In genomic region chr6:29527361-29528164, GRCm38 (mm10) we compare ENCODE assay signal across 8 mouse cellular contexts. TPM values are rescaled to one million over a fixed set of nuclear protein-coding genes. Genes with fewer than 3 reads are reported as not detected.
DNase-seq lines count a peak whose midpoint lies in the region; TF ChIP-seq lines count a peak whose summit lies in the region.

No protein-coding gene starts in this region.

- intact Hi-C loops in heart, adult 2 months (cut with DNase I): no loop called here

- WGBS in heart, adult 2 months: 9% methylated on average over 34 of the region's 34 CpGs
- whole genome bisulfite sequencing in hindbrain, embryonic 10.5 days: 5% methylated on average over 34 of the region's 34 CpGs
- 3% methylated on average over 30 of the region's 34 CpGs for WGBS in macrophage (ENCODE audit: missing documents)

- TF ChIP-seq CTCF in heart, adult 2 months (IDR thresholded peaks at IDR 0.05): no peak
- TF ChIP-seq CTCF in CH12.LX (conservative IDR thresholded peaks at IDR 0.05 in 1 of 2, IDR thresholded peaks at IDR 0.05 in 1 of 2; ENCODE audit: low read depth in 2 of 2, low read length in 2 of 2): no peak

- no peak for TF ChIP-seq EP300 in heart, adult 2 months (IDR thresholded peaks at IDR 0.05; ENCODE audit: insufficient read depth, low read depth, low read length)
- TF ChIP-seq EP300 in CH12.LX (IDR thresholded peaks at IDR 0.05; ENCODE audit: low read length): 0 out of 2 replicates have a peak, but pooled peaks have one; percentile 21

- peaks cover 3% of the 10 kb centered on the region; the same call in 1 of the 2 replicates for H3K4me1 ChIP-seq in heart, adult 2 months (ENCODE audit: control insufficient read depth, insufficient read depth, low read length)
- H3K4me1 ChIP-seq in CH12.LX (ENCODE audit: control insufficient read depth in 1 of 2, insufficient read depth in 2 of 2): peaks cover 17 to 69% of the 10 kb centered on the region in 2 experiments
- H3K4me1 ChIP-seq in hindbrain, embryonic 10.5 days (replicated peaks): peaks cover 40% of the 10 kb centered on the region

- dilution Hi-C loops in CH12.LX (cut with MboI; ENCODE audit: extremely low pct_ligation_motif_present, extremely low pct_unique_long_range_greater_than_20kb, low sequenced_read_pairs): no loop called here

- no peaks in the 10 kb centered on the region for H3K9me3 ChIP-seq in CH12.LX (replicated peaks; ENCODE audit: low read length)
- H3K9me3 ChIP-seq in hindbrain, embryonic 10.5 days: peaks cover 4% of the 10 kb centered on the region; the same call in 1 of the 2 replicates

- no peak for TF ChIP-seq POLR2A in heart, adult 2 months (IDR thresholded peaks at IDR 0.05; ENCODE audit: insufficient read depth, low read depth, low read length)
- TF ChIP-seq POLR2A in CH12.LX (IDR thresholded peaks at IDR 0.05; ENCODE audit: low read depth, low read length): peak; percentile 57

- TF ChIP-seq RAD21 in CH12.LX (IDR thresholded peaks at IDR 0.05; ENCODE audit: low read depth, low read length): no peak

- H3K4me2 ChIP-seq in CH12.LX (ENCODE audit: insufficient read depth, low read depth, poor library complexity, severe bottlenecking): peak overlapping the region; percentile 99

- no peaks in the 10 kb centered on the region for H3K79me2 ChIP-seq in heart, adult 2 months (replicated peaks; ENCODE audit: control insufficient read depth, insufficient read depth, low read length)
- H3K79me2 ChIP-seq in CH12.LX (replicated peaks; ENCODE audit: control insufficient read depth, extremely low read depth, insufficient read depth, poor library complexity, severe bottlenecking) (peaks cover 43% of the 10 kb centered on the region), macrophage (ENCODE audit: inconsistent target) (peaks cover 57% of the 10 kb centered on the region)

- H3K4me3 ChIP-seq in heart, adult 2 months: peak overlapping the region; percentile 24
- H3K4me3 ChIP-seq in CH12.LX (replicated peaks in 1 of 3; ENCODE audit: low read depth in 2 of 3, low read length in 2 of 3, poor library complexity in 1 of 3): peak overlapping the region; percentile 82 to 90 (median 88)
- H3K4me3 ChIP-seq in hindbrain, embryonic 10.5 days: peak overlapping the region; percentile 69
- H3K4me3 ChIP-seq in macrophage (ENCODE audit: inconsistent target): peak overlapping the region; percentile 94

- DNase-seq in heart, adult 2 months: peak in 1 of 2 experiments; percentile 32
- DNase-seq in heart, adult 9 months (ENCODE audit: low spot score in 2 of 2): no peak
- DNase-seq in CH12.LX (ENCODE audit: extremely low read depth): peak; percentile 63
- DNase-seq in hindbrain, embryonic 10.5 days (ENCODE audit: low spot score): no peak
- no peak for DNase-seq in frontal cortex, postnatal 14 days (ENCODE audit: low spot score in 2 of 2)
- DNase-seq in cerebellum, postnatal 14 days: no peak
- DNase-seq in layer of hippocampus, adult 11-12 months (ENCODE audit: low spot score): no peak

- H3K27me3 ChIP-seq in heart, adult 2 months (ENCODE audit: control insufficient read depth, insufficient read depth, low read length): peaks cover 6% of the 10 kb centered on the region
- H3K27me3 ChIP-seq in CH12.LX (replicated peaks): no peaks in the 10 kb centered on the region
- peaks cover 90% of the 10 kb centered on the region for H3K27me3 ChIP-seq in hindbrain, embryonic 10.5 days (ENCODE audit: insufficient read depth, poor library complexity, severe bottlenecking)

- H3K27ac ChIP-seq in heart, adult 2 months: no peak overlapping the region; the same call in none of the 2 replicates
- H3K27ac ChIP-seq in CH12.LX (ENCODE audit: insufficient read depth, low read depth) (peak overlapping the region; percentile 98), macrophage (peak overlapping the region; percentile 98)
- no peak overlapping the region for H3K27ac ChIP-seq in hindbrain, embryonic 10.5 days

- in situ Hi-C loops in CH12.LX (cut with MboI; ENCODE audit: low pct_ligation_motif_present, low pct_unique_long_range_greater_than_20kb, low sequenced_read_pairs): no loop called here

- peak overlapping the region; percentile 80 for H3K9ac ChIP-seq in heart, adult 2 months (ENCODE audit: low read depth, low read length)
- peak overlapping the region; percentile 96 for H3K9ac ChIP-seq in CH12.LX (ENCODE audit: insufficient read depth, low read depth)

- H3K36me3 ChIP-seq in heart, adult 2 months (ENCODE audit: control insufficient read depth, insufficient read depth, low read length): no peaks in the 10 kb centered on the region
- H3K36me3 ChIP-seq in CH12.LX (replicated peaks in 1 of 2; ENCODE audit: control insufficient read depth in 1 of 2, insufficient read depth in 1 of 2, low read length in 1 of 2): peaks cover 10 to 18% of the 10 kb centered on the region in 2 experiments
- no peaks in the 10 kb centered on the region for H3K36me3 ChIP-seq in hindbrain, embryonic 10.5 days
- peaks cover 15% of the 10 kb centered on the region; the same call in 1 of the 2 replicates for H3K36me3 ChIP-seq in macrophage (ENCODE audit: inconsistent target)

TF ChIP-seq in CH12.LX, 34 proteins besides CTCF, POLR2A, EP300 and RAD21 (continues in another document):
- TF ChIP-seq SMC3 (IDR thresholded peaks at IDR 0.05; ENCODE audit: low read depth, low read length): no peak
- TF ChIP-seq NRF1 (IDR thresholded peaks at IDR 0.05; ENCODE audit: low read depth, low read length): no peak
- TF ChIP-seq CHD2 (IDR thresholded peaks at IDR 0.05; ENCODE audit: low read length): no peak
- TF ChIP-seq RCOR1 (conservative IDR thresholded peaks at IDR 0.05; ENCODE audit: low read depth, low read length): no peak
- no peak for TF ChIP-seq MYC (IDR thresholded peaks at IDR 0.05; ENCODE audit: low read depth, low read length)
- TF ChIP-seq KAT2A (IDR thresholded peaks at IDR 0.05; ENCODE audit: insufficient replicate concordance, low read length): no peak
- TF ChIP-seq USF1 (IDR thresholded peaks at IDR 0.05; ENCODE audit: low read depth, low read length): no peak
- no peak for TF ChIP-seq HCFC1 (IDR thresholded peaks at IDR 0.05; ENCODE audit: low read depth, low read length)
- TF ChIP-seq E2F4 (IDR thresholded peaks at IDR 0.05; ENCODE audit: insufficient replicate concordance, low read depth, low read length): no peak
- TF ChIP-seq GABPA (IDR thresholded peaks at IDR 0.05; ENCODE audit: insufficient replicate concordance, low read depth, low read length): no peak
- TF ChIP-seq MEF2A (IDR thresholded peaks at IDR 0.05; ENCODE audit: borderline replicate concordance, low read depth, low read length): peak; percentile 70
- TF ChIP-seq USF2 (conservative IDR thresholded peaks at IDR 0.05; ENCODE audit: low read depth, low read length): no peak
- TF ChIP-seq MAX (IDR thresholded peaks at IDR 0.05; ENCODE audit: low read length): 0 out of 2 replicates have a peak, but pooled peaks have one; percentile 6
- no peak for TF ChIP-seq POLR2AphosphoS2 (IDR thresholded peaks at IDR 0.05; ENCODE audit: low read depth, low read length)
- no peak for TF ChIP-seq UBTF (IDR thresholded peaks at IDR 0.05; ENCODE audit: low read depth, low read length)
- no peak for TF ChIP-seq JUND (conservative IDR thresholded peaks at IDR 0.05; ENCODE audit: low read depth, low read length)
- TF ChIP-seq PAX5 (IDR thresholded peaks at IDR 0.05; ENCODE audit: low read length): no peak
- 0 out of 2 replicates have a peak, but pooled peaks have one; percentile 59 for TF ChIP-seq TBP (conservative IDR thresholded peaks at IDR 0.05; ENCODE audit: low read depth, low read length)
- peak; percentile 10; the same call in 1 of the 2 replicates for TF ChIP-seq MXI1 (IDR thresholded peaks at IDR 0.05; ENCODE audit: low read depth, low read length)
- peak; percentile 65; the same call in 1 of the 2 replicates for TF ChIP-seq TCF12 (IDR thresholded peaks at IDR 0.05; ENCODE audit: low read depth, low read length)
- peak; percentile 32 for TF ChIP-seq ETS1 (conservative IDR thresholded peaks at IDR 0.05; ENCODE audit: low read depth, low read length)

RNA-seq across cellular contexts. Expression of gene Irf5, which starts 1.1 kb away (rescaled TPM):
- total RNA-seq in heart, adult 2 months (2021): 1 to 10 TPM; 2.7 to 3.6 TPM
- 4.9 and 7.5 TPM in 2 replicates for polyA plus RNA-seq in heart, adult 2 months (2012; rRNA removed)
- 134 and 152 TPM in 2 replicates for total RNA-seq in CH12.LX (2012; rRNA removed)
- total RNA-seq in CH12.LX (2014; rRNA removed): 158 and 159 TPM in 2 replicates
- 134 and 144 TPM in 2 replicates for polyA plus RNA-seq in CH12.LX (2012; ENCODE audit: insufficient read length, low read depth)
- polyA plus RNA-seq in hindbrain, embryonic 10.5 days (2016; fragmentation: Nextera tagmentation; extraction: Ambion mirVana): 2.8 and 3.1 TPM in 2 replicates
- 100 to 1,000 TPM; 125 to 271 (median 191) TPM for total RNA-seq in macrophage (2018; cell fraction: chromatin; rRNA removed)
- total RNA-seq in macrophage (2018; cell fraction: cytosol; rRNA removed): 100 to 1,000 TPM; 137 to 260 (median 207) TPM
- 100 to 1,000 TPM; 121 to 294 (median 214) TPM for total RNA-seq in macrophage (2018; cell fraction: nucleus; rRNA removed)
- 132 to 204 TPM (median 202 TPM) in 3 replicates for polyA plus RNA-seq in macrophage (2018)

RNA-seq across cellular contexts. Expression of gene Kcp, which starts 19.8 kb away (rescaled TPM):
- total RNA-seq in heart, adult 2 months (2021): 1 to 10 TPM; 2.3 to 3.0 TPM
- polyA plus RNA-seq in heart, adult 2 months (2012; rRNA removed): 8.5 and 9.8 TPM in 2 replicates
- 0.59 and 0.64 TPM in 2 replicates for total RNA-seq in CH12.LX (2012; rRNA removed)
- total RNA-seq in CH12.LX (2014; rRNA removed): not detected in 2 replicates
- 0.49 and 0.51 TPM in 2 replicates for polyA plus RNA-seq in CH12.LX (2012; ENCODE audit: insufficient read length, low read depth)
- 13.5 TPM in 2 replicates for polyA plus RNA-seq in hindbrain, embryonic 10.5 days (2016; fragmentation: Nextera tagmentation; extraction: Ambion mirVana)
- 1 to 10 TPM in 1 of 26 experiments, under 1 TPM in 2, not detected in 23; 0.23 to 1.0 (median 0.45) TPM for total RNA-seq in macrophage (2018; cell fraction: chromatin; rRNA removed)
- total RNA-seq in macrophage (2018; cell fraction: cytosol; rRNA removed): under 1 TPM in 15 of 26 experiments, not detected in 11; 0.05 to 0.34 (median 0.10) TPM
- under 1 TPM in 3 of 26 experiments, not detected in 23; 0.21 to 0.36 (median 0.25) TPM for total RNA-seq in macrophage (2018; cell fraction: nucleus; rRNA removed)
- 0.28 TPM in 1 of 3 replicates, not detected in the others for polyA plus RNA-seq in macrophage (2018)

RNA-seq across cellular contexts. Expression of gene Atp6v1fnb, which starts 56.3 kb away (rescaled TPM):
- not detected for total RNA-seq in heart, adult 2 months (2021)
- not detected in 2 replicates for polyA plus RNA-seq in heart, adult 2 months (2012; rRNA removed)
- total RNA-seq in CH12.LX (2012; rRNA removed) (0.21 TPM in 1 of 2 replicates, not detected in the other), CH12.LX (2014; rRNA removed) (not detected in 2 replicates)
- polyA plus RNA-seq in CH12.LX (2012; ENCODE audit: insufficient read length, low read depth) (not detected in 2 replicates), macrophage (2018) (not detected in 3 replicates)
- polyA plus RNA-seq in hindbrain, embryonic 10.5 days (2016; fragmentation: Nextera tagmentation; extraction: Ambion mirVana): not detected in 2 replicates
- 1 to 10 TPM in 22 of 26 experiments, not detected in 4; 1.3 to 7.6 (median 2.4) TPM for total RNA-seq in macrophage (2018; cell fraction: chromatin; rRNA removed)
- total RNA-seq in macrophage (2018; cell fraction: cytosol; rRNA removed): not detected
- total RNA-seq in macrophage (2018; cell fraction: nucleus; rRNA removed): 1 to 10 TPM in 9 of 26 experiments, under 1 TPM in 1, not detected in 16; 0.94 to 3.3 (median 1.6) TPM

Comparison
In these comparisons a context has a peak if more than half of its experiments do, and no peak if none do; other contexts are left out.
1. H3K27ac ChIP-seq: peak in CH12.LX (single experiment) and macrophage (single experiment); none in heart, adult 2 months (single experiment) and hindbrain, embryonic 10.5 days (single experiment).
2. H3K4me3 ChIP-seq: peak in every context shown above with its lines; median percentile 94 in macrophage; 88 in CH12.LX; 69 in hindbrain, embryonic 10.5 days; 24 in heart, adult 2 months.
3. RNA of gene Irf5, which starts 1.1 kb away (polyA plus RNA-seq): 132 to 204 TPM in macrophage and 134 to 144 TPM in CH12.LX; 4.9 to 7.5 TPM in heart, adult 2 months and 2.8 to 3.1 TPM in hindbrain, embryonic 10.5 days; every median in the first group is over 10 times any median in the second.